Mouse (Mus musculus) liver, embryonic 12.5 days (tissue): ENCODE measurements around the gene 1700088E04Rik. TPM values are rescaled to one million over a fixed set of nuclear protein-coding genes. Genes with fewer than 3 reads are reported as not detected.

Experiments used
- ATAC-seq: fragments of 200-750 bp; cut with Nextera tagmentation; 2 replicates; pipeline ENCODE4 v1.8.0; 2017; ENCODE audit warnings: moderate number of reproducible peaks, mild to moderate bottlenecking, moderate library complexity
- H3K27ac ChIP-seq: fragments of 300-500 bp; sonication (generic); 2 replicates; pipeline ENCODE4 v1.5.1; 2016; ENCODE audit warnings: mild to moderate bottlenecking
- H3K27me3 ChIP-seq: fragments of 300-500 bp; sonication (generic); replicated peaks from 2 replicates; pipeline ENCODE4 v1.6.1; 2016; ENCODE audit warnings: mild to moderate bottlenecking, moderate library complexity
- H3K36me3 ChIP-seq: fragments of 300-500 bp; sonication (generic); 2 replicates; pipeline ENCODE4 v1.6.1; 2016; ENCODE audit warnings: mild to moderate bottlenecking, moderate library complexity
- H3K4me1 ChIP-seq: fragments of 300-500 bp; sonication (generic); 2 replicates; pipeline ENCODE4 v1.6.1; 2016
- H3K4me2 ChIP-seq: fragments of 300-500 bp; sonication (generic); 2 replicates; pipeline ENCODE4 v1.6.1; 2016; ENCODE audit warnings: mild to moderate bottlenecking, moderate library complexity
- H3K4me3 ChIP-seq: fragments of 300-500 bp; sonication (generic); 2 replicates; pipeline ENCODE4 v1.5.1; 2016; ENCODE audit warnings: mild to moderate bottlenecking, moderate library complexity
- H3K9ac ChIP-seq: fragments of 300-500 bp; sonication (generic); 2 replicates; pipeline ENCODE4 v1.6.1; 2016; ENCODE audit warnings: mild to moderate bottlenecking, moderate library complexity
- H3K9me3 ChIP-seq: fragments of 300-500 bp; sonication (generic); replicated peaks from 2 replicates; pipeline ENCODE4 v1.6.1; 2016; ENCODE audit warnings: mild to moderate bottlenecking, moderate library complexity
- WGBS: fragments of 180-500 bp; shearing (Covaris S2); methylation state at CpG from one replicate; pipeline ENCODE4 v1.1.7; 2016; ENCODE audit not compliant: insufficient replicate concordance; 5-methylcytosine and 5-hydroxymethylcytosine counted together
- polyA plus RNA-seq: library from polyadenylated mRNA; unstranded; fragments of >200 nt; fragmentation: Nextera tagmentation; extraction: Ambion mirVana; gene quantifications from 2 replicates; pipeline ENCODE4 v1.2.1, GENCODE M21; 2016

The 1700088E04Rik gene
- polyA plus RNA-seq, 1 experiment from 2014 or later = 1.0 TPM

- 13% methylated on average over 9 of the region's 9 CpGs for WGBS
- Histone ChIP-seq H3K4me1 (peaks cover 57% of the 10 kb centered on the region), H3K9me3 (no peaks in the 10 kb centered on the region), H3K27me3 (peaks cover 27% of the 10 kb centered on the region), H3K36me3 (peaks cover 11% of the 10 kb centered on the region; the same call in 1 of the 2 replicates), H3K9ac (peak overlapping the region; percentile 86), H3K4me2 (peak overlapping the region; percentile 96), H3K27ac (no peak overlapping the region), H3K4me3 (peak overlapping the region; percentile 72)
- ATAC-seq = no peak
Observed at GRCm38 (mm10) chr15:79110031-79110430, 31.0 kb downstream of the 1700088E04Rik start.

- Histone ChIP-seq H3K4me2 (peak overlapping the region; percentile 96), H3K9me3 (no peaks in the 10 kb centered on the region), H3K4me1 (peaks cover 60% of the 10 kb centered on the region), H3K4me3 (peak overlapping the region; percentile 72), H3K27me3 (peaks cover 27% of the 10 kb centered on the region), H3K27ac (peak overlapping the region; percentile 73), H3K36me3 (peaks cover 5% of the 10 kb centered on the region; the same call in 1 of the 2 replicates), H3K9ac (peak overlapping the region; percentile 86)
- WGBS = 0% methylated on average over 39 of the region's 46 CpGs
- ATAC-seq = peak; percentile 51
Observed at GRCm38 (mm10) chr15:79109321-79109934, 31.6 kb downstream of the 1700088E04Rik start.

- Histone ChIP-seq H3K9me3 (no peaks in the 10 kb centered on the region), H3K4me2 (peak within 1 kb of the TSS; percentile 96), H3K4me3 (peak within 1 kb of the TSS; percentile 72), H3K27me3 (peaks cover 27% of the 10 kb centered on the region), H3K4me1 (peaks cover 60% of the 10 kb centered on the region), H3K36me3 (peaks cover 5% of the 10 kb centered on the region; the same call in 1 of the 2 replicates), H3K27ac (peak within 1 kb of the TSS; percentile 73), H3K9ac (peak within 1 kb of the TSS; percentile 86)
- ATAC-seq = peak; percentile 75
- WGBS = 1% methylated on average over 46 of the region's 85 CpGs
Observed at GRCm38 (mm10) chr15:79108421-79109320, 32.4 kb downstream of the 1700088E04Rik start, which contains the start of gene Micall1. Gene Micall1 (plus strand): TSS chr15:79108898.

- WGBS = 29% methylated on average over 7 of the region's 7 CpGs
- ATAC-seq = no peak
- Histone ChIP-seq H3K36me3 (peaks cover 3% of the 10 kb centered on the region; the same call in 1 of the 2 replicates), H3K9ac (no peak overlapping the region), H3K4me2 (peak overlapping the region; percentile 96), H3K27ac (no peak overlapping the region), H3K9me3 (no peaks in the 10 kb centered on the region), H3K4me3 (peak overlapping the region; percentile 72; the same call in 1 of the 2 replicates), H3K4me1 (peaks cover 60% of the 10 kb centered on the region), H3K27me3 (peaks cover 27% of the 10 kb centered on the region)
Observed at GRCm38 (mm10) chr15:79107966-79108365, 33.1 kb downstream of the 1700088E04Rik start.

GRCm38 (mm10) chr15:79105804-79106203, 35.2 kb downstream of the 1700088E04Rik start:
- ATAC-seq = peak; percentile 63
- Histone ChIP-seq H3K4me1 (peaks cover 52% of the 10 kb centered on the region), H3K27me3 (peaks cover 26% of the 10 kb centered on the region), H3K36me3 (no peaks in the 10 kb centered on the region), H3K4me2 (peak overlapping the region; percentile 7; the same call in 1 of the 2 replicates), H3K9ac (no peak overlapping the region), H3K27ac (peak overlapping the region; percentile 3; the same call in 1 of the 2 replicates), H3K9me3 (no peaks in the 10 kb centered on the region), H3K4me3 (no peak overlapping the region)
- 25% methylated on average over 2 of the region's 2 CpGs for WGBS

- ATAC-seq = no peak
- no peak overlapping the region for H3K9ac ChIP-seq
- H3K27ac ChIP-seq = no peak overlapping the region
- no peaks in the 10 kb centered on the region for H3K36me3 ChIP-seq
- no peak overlapping the region for H3K4me3 ChIP-seq
- H3K4me1 ChIP-seq = peaks cover 33% of the 10 kb centered on the region
- WGBS = 72% methylated on average over 10 of the region's 10 CpGs
- peaks cover 11% of the 10 kb centered on the region; the same call in 1 of the 2 replicates for H3K27me3 ChIP-seq
- H3K9me3 ChIP-seq = no peaks in the 10 kb centered on the region
- H3K4me2 ChIP-seq = no peak overlapping the region
Observed at GRCm38 (mm10) chr15:79103264-79103663, 37.8 kb downstream of the 1700088E04Rik start.

- Histone ChIP-seq H3K27ac (no peak overlapping the region), H3K9me3 (no peaks in the 10 kb centered on the region), H3K27me3 (0 out of 2 replicates have a peak, but pooled peaks cover 13% of the 10 kb centered on the region), H3K36me3 (no peaks in the 10 kb centered on the region), H3K4me2 (no peak overlapping the region), H3K9ac (no peak overlapping the region), H3K4me1 (peaks cover 41% of the 10 kb centered on the region), H3K4me3 (no peak overlapping the region)
- ATAC-seq = no peak
Observed at GRCm38 (mm10) chr15:79101531-79101930, 39.5 kb downstream of the 1700088E04Rik start.

- no peak for ATAC-seq
- H3K4me2 ChIP-seq = no peak overlapping the region
- H3K4me3 ChIP-seq = no peak overlapping the region
- no peak overlapping the region for H3K27ac ChIP-seq
- no peak overlapping the region for H3K9ac ChIP-seq
- H3K4me1 ChIP-seq = peaks cover 36% of the 10 kb centered on the region
- H3K9me3 ChIP-seq = no peaks in the 10 kb centered on the region
- H3K36me3 ChIP-seq = peaks cover 11% of the 10 kb centered on the region
- 59% methylated on average over 4 of the region's 4 CpGs for WGBS
- H3K27me3 ChIP-seq = 0 out of 2 replicates have a peak, but pooled peaks cover 13% of the 10 kb centered on the region
Observed at GRCm38 (mm10) chr15:79100391-79100790, 40.7 kb downstream of the 1700088E04Rik start.

- H3K4me2 ChIP-seq = no peak overlapping the region
- no peak for ATAC-seq
- peaks cover 19% of the 10 kb centered on the region for H3K36me3 ChIP-seq
- whole genome bisulfite sequencing = 40% methylated on average over 4 of the region's 4 CpGs
- peak overlapping the region; percentile 38; the same call in 1 of the 2 replicates for H3K27ac ChIP-seq
- H3K9me3 ChIP-seq = no peaks in the 10 kb centered on the region
- H3K4me3 ChIP-seq = no peak overlapping the region
- H3K27me3 ChIP-seq = 0 out of 2 replicates have a peak, but pooled peaks cover 13% of the 10 kb centered on the region
- no peak overlapping the region for H3K9ac ChIP-seq
- H3K4me1 ChIP-seq = peaks cover 30% of the 10 kb centered on the region
Observed at GRCm38 (mm10) chr15:79099456-79099855, 41.6 kb downstream of the 1700088E04Rik start.

- H3K4me1 ChIP-seq = peaks cover 30% of the 10 kb centered on the region
- ATAC-seq = 0 out of 2 replicates have a peak, but pooled peaks have one; percentile 24
- H3K4me2 ChIP-seq = no peak overlapping the region
- peak overlapping the region; percentile 38; the same call in 1 of the 2 replicates for H3K27ac ChIP-seq
- H3K4me3 ChIP-seq = no peak overlapping the region
- 0 out of 2 replicates have a peak, but pooled peaks cover 13% of the 10 kb centered on the region for H3K27me3 ChIP-seq
- 20% methylated on average over 7 of the region's 7 CpGs for WGBS
- H3K36me3 ChIP-seq = peaks cover 25% of the 10 kb centered on the region
- no peak overlapping the region for H3K9ac ChIP-seq
- no peaks in the 10 kb centered on the region for H3K9me3 ChIP-seq
Observed at GRCm38 (mm10) chr15:79098868-79099267, 42.2 kb downstream of the 1700088E04Rik start.

GRCm38 (mm10) chr15:79098220-79098619, 42.8 kb downstream of the 1700088E04Rik start:
- H3K9ac ChIP-seq = no peak overlapping the region
- no peaks in the 10 kb centered on the region for H3K9me3 ChIP-seq
- no peak overlapping the region for H3K4me3 ChIP-seq
- peaks cover 30% of the 10 kb centered on the region for H3K4me1 ChIP-seq
- ATAC-seq = no peak
- H3K4me2 ChIP-seq = no peak overlapping the region; the same call in 1 of the 2 replicates
- peaks cover 32% of the 10 kb centered on the region for H3K36me3 ChIP-seq
- H3K27ac ChIP-seq = no peak overlapping the region
- H3K27me3 ChIP-seq = 0 out of 2 replicates have a peak, but pooled peaks cover 13% of the 10 kb centered on the region
- WGBS = 51% methylated on average over 5 of the region's 5 CpGs
